Mouse (Mus musculus) frontal cortex, adult (tissue): Measurements from ENCODE around the gene C130050O18Rik.

ENCODE experiments used
- ATAC-seq: cut with Nextera tagmentation; 2 replicates; pipeline ENCODE4 v1.9.2; 2017; ENCODE audit warnings: mild to moderate bottlenecking, moderate library complexity, mixed read lengths; ENCODE audit not compliant: low TSS enrichment

C130050O18Rik gene

DNA sequence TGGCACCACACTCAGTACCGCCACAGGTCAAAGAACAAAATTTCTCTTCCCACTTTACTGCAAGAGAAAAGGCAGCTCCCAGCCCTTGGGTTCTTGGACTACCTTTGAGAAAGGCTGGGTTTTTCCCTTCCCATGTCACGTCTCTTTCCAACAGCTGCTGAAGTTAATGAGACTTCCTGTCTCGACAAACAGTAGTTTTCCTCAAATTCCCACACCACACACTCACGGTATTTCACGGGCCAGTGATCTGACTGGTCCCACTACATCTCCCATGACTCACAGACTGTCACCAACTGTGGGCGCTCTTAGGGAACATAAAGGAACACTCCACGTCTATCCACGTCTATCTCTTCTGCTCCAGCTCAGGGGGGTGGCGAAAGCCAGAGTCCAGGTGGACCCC, 20.1 kb downstream of the C130050O18Rik start:
- no peak for ATAC-seq

DNA sequence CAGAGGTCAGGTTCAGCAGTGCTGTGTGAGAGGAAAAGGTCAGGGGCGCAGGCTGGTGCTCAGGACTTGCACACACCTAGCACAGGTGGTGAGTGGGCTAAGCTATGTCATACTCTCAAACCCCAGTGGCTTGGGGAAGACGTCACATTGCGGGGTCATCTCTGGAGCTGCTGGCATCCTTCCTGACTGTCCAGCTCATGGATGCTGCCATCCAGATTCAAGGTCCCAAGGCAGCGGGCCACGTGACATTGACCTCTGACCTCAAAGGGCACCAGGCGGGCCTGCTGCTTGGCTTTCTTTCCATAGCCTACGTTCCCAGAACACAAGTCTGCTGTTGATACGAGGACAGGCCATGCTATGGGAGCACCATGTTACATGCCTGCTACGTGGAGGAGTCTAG, 21.9 kb downstream of the C130050O18Rik start:
- no peak for ATAC-seq

DNA sequence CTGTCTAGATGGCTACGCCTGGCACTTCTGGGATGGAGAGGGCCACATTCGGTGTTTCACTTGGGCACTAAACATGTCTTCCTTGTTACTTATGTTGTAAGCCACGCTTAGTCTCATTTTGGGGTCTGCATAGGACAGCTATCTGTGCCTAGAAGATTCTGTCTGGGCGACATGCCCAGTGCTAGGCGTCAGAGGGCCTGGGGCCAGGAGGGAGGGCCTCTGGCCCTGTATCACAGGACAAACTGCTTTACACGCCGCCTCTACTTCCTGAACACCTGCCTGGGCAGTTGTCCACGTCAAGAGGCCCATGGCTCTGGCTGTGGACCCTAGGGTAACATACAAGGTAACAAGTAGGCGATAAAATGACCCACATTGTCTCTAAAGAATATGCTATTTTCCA, 22.9 kb downstream of the C130050O18Rik start:
- no peak for ATAC-seq

DNA sequence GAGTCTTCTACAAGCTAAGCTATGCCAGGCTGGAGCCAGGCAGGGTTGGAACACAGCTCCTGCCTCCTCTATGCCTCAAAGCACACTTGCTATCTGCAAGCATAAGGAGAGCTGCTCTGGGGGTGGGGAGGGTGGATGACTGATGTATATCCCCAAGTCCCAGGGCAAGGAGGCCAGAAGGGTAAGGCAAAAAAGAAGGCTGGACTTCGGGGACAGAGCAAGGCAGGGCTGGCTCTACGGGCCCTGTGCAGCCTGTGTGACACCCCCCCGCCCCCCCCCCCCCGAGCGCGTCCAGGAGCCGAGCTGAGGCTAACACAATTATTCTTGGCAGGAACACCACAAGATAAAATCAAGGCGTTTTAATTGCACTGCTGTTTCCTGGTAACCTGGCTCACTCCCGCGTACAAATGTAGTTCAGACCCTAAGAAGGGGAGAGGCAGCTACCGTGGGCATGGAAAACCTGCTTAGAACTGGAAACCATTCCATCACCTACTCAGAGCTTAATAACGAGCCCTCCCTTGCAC, 24.8 kb downstream of the C130050O18Rik start:
- ATAC-seq = peak; percentile 58

DNA sequence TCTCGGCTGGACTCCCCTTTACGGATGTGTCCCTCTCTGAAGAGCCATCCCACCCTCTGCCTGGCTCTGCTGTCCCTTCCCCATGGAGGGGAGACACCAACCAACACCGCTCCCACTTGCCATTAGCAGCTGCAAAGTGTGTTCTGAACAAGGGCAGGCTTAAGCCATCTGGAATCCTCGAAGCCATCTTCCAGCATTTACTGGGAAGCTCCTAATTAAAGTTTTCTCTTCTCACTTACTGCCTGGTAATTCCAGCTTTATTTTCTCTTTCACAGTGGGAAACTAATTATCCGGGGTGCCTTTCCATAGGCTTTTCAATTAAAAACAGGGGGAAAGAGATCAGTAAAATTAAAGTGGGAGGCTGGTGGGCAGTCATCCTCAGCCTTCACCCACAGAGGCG, 27.3 kb downstream of the C130050O18Rik start:
- no peak for ATAC-seq

DNA sequence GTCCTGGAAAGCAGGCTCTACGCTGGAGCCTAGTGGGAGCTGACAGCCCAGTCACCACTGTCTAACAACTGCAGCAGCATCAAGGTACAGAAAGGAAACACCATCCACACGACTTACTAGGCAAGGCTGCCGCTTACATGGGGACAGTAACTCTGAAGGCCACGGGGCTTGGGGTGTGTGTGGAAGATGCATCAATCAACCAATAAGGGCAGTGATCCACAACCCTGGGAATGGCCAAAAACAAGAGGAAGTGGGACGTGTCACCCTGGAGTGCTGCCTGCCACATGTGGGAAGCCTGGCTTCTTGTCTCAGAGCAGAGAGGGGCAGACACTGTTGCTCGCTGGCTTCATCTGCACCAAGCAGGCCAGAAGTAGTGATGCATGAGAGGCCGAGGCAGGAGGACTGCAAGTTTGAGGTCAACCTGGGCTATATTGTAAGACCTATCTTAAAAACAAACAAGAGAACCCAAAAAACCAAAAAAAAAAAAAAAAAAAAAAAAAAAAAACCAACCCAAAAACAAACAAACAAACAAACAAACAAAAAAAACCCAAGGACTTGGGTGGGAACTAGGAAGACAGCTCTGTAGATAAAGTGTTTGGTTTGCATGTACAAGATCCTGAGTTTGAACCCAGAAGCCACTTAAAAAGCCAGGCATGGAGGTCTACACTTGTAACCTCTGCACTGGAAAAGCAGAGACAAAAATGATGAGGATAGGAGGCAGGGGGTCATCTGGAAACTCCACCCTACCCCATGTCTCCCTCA, 27.8 kb downstream of the C130050O18Rik start:
- no peak for ATAC-seq

DNA sequence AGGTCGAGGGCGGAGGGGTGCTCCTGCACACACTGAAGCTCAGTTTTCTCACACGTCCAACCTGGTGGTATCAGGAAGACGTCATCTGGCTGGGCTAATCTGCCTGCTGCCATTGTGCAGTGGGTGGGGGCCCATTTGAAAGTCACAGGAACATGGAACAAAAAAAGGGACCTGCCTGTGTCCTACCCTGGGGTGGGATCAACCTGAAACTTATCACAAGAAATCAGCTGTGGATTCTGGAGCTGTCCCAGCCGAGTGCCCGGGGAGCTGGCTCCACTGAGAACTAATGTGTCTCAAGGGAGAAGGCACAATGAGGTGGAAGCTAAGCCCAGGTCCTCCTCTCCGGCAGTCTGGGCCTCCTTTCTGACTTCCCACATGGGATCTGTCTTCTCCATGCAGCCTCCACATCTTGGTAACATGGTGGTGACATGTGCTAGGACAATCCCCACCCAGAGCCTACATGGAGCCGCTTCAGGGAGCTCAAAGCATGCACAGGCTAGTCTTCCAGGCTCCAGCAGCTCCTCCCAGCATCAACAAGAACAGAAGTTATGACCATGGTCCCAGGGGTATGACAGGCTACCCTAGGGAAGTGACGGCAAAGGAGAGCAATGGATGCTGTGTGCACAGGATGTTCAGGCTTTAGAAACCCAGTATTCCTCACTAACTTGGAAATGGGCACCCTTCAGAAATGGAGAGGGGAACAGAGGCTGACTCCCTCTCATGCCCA, 28.9 kb downstream of the C130050O18Rik start:
- ATAC-seq = no peak

DNA sequence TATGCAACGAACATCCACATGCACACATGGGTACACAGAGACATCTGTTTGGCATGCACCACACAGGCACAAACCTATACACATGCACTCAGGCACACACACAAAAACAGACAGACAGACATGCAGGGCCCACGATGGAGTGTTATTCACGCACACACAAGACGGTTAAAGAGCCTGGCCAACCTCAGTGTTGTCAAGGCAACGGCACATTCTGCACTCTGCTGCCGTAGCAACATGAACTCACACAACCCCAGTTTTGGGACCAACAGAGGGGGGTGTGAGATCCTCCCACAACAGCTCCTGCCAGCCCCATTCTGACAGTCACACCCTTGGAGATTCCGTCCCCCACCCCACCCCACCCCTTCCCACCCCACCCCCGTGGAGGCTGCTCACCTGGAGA, 29.9 kb downstream of the C130050O18Rik start:
- ATAC-seq = peak; percentile 60

DNA sequence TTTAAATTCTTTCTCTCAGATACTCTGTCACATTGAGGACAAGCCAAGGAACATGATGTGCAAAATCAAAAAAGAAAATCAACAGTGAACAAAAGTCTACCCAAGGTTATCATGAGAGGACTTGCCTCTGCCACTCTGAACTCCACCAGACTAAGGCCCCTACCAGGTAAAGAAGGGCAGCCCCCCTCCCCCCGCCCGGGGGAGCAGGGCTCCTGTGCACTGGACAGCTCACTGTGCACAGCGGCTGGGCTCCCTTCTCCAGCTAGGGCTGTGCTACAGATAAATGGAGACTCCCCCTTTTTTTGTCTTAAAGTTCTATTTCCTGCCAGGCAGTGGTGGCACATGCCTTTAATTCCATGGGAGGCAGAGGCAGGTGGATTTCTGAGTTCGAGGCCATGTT, 32.7 kb downstream of the C130050O18Rik start:
- ATAC-seq = no peak

DNA sequence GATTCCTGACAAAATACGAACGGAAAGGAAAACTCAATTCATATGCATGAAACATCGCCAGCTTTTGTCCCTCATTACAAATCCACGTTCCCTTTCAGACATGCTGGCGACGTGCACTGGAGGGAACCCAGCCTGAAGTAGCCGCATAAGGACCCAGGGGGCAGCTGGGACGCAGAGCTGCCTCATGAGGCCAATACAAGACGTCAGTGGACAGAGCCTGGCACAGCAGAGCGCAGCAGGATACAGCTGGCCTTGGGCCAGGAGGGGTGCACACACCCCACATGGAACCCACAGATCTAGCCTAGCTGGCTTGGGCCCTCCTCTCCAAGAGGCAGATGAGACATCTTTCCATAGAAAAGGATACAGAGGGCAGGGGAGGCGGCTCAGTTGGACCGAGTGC, 33.4 kb downstream of the C130050O18Rik start:
- ATAC-seq = no peak

DNA sequence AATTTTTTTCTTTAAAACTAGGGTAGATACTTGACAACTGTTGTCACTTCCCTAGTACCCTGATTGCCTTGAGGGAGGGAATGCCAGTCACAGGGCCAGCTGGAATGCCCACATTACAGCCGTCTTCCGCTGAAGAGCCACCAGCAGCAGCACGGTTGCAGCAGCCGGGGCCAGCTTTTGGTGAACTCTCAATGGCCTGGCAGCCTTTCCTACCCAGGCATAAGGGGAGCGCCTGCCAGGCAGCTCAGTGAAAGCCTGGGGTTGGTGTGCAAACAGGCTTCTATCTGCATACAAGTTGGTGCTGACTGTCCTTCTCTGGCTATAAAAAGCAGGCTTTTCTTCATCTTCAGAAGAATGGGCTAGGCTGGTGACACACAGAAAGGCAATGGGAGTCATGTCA, 35.4 kb downstream of the C130050O18Rik start:
- ATAC-seq = peak; percentile 48

DNA sequence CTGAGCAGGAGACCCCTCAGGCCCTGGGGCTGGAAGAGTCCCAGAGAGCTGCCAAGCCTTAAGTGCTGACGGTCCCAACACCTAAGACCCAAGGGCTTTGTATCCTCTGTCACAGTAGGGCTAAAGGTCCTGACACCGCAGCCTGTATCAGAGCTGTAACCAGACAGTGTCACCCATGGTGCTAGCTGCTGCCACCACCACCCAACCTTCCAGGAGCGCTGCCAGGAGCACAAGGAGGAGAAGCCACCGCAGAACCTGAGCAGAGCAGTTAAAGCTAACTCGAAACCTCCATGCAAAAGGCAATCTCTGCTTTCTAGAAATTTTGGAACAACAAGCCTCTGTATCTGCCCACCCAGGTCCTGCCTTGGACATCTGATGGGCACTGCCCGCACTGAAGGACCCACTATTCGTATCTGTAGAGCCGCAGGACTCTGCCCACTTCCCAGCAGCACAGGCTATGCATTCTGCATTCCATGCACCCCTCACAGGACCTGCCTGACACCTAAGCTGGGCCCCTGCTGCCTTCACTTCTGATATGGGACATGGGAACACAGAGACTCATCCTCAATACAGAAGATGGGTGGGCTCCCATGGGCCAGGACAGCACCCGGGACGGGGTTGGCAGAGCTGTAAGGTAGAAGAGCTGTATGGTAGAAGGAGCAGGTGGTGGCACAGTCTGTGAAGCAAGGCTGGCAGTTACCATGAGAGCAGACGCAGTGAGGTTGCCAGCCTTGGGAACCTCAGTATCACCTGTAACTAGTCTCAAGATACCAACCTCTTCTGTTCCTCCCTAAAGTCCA, 36.0 kb downstream of the C130050O18Rik start:
- ATAC-seq = no peak; the same call in 1 of the 2 replicates

DNA sequence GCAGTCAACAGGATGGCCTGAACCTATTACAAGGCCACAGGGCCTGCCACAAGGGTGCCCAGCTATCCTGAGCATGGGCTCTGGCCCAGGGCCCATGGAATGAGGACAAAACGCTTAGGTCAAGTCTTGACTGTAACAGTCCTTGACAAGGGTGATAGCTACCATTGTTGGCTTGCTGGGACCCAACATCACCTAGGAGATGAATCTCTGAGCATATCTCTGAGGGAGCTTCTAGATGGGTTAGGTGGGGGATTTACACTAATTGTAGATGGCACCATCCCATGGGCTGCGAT, 36.6 kb downstream of the C130050O18Rik start:
- ATAC-seq = no peak

DNA sequence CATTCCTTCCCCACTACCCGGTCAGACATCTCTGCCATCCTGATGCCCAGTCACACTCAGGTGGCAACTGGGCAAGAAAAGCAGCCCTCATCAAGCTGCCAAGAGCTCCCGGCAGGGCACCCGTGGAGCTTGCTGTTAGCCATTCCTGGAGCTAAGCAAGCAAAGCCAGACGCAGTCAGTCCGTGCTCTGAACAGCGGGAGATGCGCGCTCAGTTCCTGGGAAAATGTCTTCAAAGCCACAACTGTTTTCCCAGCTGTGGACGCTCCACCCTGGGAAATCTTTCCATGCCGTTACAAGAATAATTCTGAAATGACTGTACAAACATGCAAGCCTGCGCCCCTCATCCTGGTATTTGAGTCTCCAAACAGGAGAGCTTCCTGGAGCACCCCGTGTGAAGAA, 37.3 kb downstream of the C130050O18Rik start:
- ATAC-seq = no peak

DNA sequence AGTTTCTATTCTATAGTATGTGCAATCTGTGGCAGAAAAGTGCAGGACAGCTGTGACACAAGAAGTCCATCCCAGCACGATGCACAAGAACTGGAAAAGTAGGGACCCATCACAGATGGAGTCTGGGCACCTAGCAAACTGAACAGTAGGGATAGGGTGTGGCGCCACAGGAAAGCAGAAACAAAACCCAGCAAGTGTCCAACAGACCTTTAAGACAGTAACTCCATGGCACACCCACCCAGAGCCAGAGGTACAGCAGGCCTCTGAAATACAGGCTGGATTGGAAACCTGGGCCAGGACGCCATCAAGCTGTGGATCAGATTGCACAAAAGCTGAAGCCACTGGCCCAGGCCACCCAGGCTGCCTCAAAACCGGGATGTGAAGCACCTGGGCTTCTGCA, 37.9 kb downstream of the C130050O18Rik start:
- ATAC-seq = no peak

DNA sequence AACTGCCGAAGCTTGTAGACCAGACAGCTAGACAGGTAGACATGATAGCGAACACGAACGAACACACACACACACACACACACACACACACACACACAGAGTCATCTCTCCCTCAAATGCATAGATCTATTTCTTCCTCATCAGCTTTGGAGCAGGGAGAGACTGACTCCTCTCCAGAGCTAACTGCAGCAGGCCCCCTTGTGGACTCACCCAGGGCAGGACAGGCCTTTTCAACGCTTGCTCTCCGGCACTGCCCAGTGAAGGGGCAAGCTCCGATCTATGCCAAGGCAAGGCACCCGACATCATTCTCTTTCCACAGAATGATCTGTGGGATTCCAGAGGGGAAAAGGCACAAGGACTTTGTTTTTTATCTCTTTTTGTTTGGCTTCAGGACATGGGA, 40.2 kb downstream of the C130050O18Rik start:
- no peak for ATAC-seq

DNA sequence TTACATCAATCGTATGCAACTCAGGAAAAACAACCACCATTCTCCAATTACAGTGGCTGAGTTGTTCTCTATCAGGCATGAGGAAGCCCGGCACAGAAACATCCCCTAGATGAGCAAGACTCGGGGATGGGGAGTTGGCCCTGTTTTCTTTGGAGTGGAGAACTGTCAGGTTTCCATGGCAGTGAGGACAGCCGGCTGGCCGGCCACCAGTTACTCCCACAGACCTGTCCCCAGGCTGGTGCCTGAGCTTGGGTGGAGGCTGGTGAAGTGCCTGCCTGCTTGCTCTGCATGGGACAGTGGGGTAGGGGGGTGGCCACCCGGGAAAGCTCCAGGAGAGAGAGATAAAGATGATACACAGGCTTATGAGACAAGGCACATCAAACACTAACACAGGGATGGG, 42.9 kb downstream of the C130050O18Rik start:
- ATAC-seq = peak; percentile 81

DNA sequence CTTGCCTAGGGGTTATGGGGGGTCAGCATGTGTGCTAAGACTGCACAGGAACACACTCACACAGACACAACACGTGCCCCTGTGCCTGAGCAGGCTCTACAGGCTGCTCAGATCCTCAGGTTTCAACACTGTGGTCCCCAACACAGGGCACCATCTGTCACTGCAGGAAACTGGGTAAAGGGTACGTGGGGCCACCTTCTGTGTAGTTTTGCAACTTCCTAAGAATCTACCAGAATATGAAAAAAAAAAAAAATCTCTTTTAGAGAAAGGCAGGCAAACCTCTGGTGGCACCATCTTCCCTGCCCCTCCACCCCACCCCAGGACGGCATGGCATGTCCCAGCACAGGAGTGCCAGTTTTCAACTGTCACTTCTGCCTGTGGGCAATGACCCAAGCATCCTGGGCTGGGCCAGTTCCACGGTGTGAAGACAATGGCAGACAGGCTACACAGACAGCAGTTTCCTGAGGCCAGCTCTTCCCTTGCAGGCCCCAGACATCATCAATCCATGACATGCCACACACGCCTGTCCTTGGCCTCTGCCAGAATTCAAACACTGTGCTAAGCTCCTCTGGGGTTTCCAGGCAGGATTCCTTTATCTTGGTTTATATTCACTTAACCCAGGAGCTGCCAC, 44.2 kb downstream of the C130050O18Rik start:
- ATAC-seq = no peak

DNA sequence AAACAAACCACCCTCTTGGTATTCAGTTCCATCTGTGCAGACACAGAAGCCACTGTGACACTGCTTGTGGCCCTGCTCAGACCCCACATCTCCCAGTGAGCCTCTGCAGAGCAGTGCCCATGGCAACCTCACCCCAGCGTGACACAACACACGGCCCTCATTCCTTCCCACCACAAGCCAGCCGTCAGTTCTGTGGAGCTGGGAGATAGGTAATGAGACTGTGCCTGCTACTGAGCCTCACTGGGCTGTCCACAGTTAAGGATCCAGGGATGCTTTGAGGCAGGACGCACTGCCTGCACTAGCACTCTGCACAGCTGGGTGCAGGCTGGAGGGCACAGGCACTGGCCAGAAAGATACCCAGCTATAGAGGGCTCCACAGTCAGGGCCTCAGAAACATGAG, 44.8 kb downstream of the C130050O18Rik start:
- ATAC-seq = no peak

DNA sequence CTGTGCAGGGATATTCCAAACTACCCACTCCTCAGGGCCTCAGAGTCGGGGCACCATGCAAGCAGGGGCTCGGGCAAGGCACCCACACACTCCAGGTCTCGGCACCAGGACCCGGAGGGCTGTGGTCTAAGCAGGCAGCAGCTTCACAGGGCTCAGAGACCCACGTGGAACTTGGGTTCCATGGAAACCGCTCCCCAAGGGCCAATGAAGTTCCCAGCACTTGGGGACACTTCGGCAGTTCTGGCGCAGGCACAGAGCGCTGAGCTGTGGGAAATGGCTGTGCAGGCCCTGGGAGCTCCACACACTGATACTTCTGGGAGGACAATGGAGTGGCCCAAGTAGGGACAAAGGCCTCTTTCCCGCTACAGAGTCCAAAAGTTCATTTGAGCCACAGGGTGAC, 48.0 kb downstream of the C130050O18Rik start:
- no peak for ATAC-seq

DNA sequence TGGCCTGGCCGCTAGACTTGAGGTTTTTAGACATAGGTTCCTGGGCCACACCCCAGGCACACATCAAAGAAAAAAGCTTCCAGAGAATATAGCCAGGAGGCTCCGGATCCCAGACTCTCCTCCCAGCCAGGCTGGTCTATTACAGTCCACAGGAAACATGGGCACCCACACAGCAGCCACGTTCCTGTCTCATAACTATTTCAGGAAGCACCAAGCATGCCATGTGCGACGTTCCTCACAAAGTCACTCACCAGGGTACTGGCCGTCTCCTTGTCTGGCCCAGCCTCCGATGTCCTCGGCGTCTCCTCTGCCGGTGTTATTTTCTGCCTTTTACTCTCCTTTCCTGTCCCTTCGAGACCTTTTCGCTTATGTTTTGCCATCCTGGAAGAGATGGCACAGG, 50.1 kb downstream of the C130050O18Rik start:
- ATAC-seq = peak; percentile 93

DNA sequence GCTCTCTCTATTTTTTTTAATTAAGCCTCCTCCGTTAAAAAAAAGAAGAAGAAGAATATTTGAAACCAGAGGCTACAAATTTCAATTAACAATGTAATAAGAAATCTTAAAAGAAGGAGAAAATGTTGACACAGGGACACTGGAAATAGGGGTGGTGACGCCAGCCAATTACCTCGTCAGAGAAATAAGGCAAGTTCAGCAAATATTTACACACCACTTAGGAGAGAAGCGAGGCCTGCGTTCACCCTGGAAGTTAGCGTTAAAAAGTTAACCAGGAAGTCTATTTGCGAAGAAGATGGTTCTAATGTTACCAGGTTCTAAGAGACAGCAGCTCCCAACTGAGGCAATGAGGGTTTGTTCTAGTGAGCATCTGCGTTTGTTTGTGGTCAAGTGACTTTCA, 52.2 kb downstream of the C130050O18Rik start:
- no peak for ATAC-seq
